Mouse (Mus musculus): ENCODE data around the gene Amotl1. TPM values are rescaled to one million over a fixed set of nuclear protein-coding genes. Genes with fewer than 3 reads are reported as not detected.
"Not testable (repeated sequence)": the region's sequence is repeated elsewhere in the genome, so short reads cannot be mapped to it uniquely, and the experiment has no call there.

Gene Amotl1
- 17.6 and 17.8 TPM in 2 replicates for polyA plus RNA-seq (2015; fragmentation: Nextera tagmentation; extraction: Ambion mirVana)

GRCm38 (mm10) chr9:14644956-14645355 is at the start of gene Amotl1:
Gene Amotl1, minus strand, starts transcription at chr9:14645056.
- no peak for ATAC-seq (ENCODE audit: low read depth)
- Histone ChIP-seq H3K36me3 (ENCODE audit: control insufficient read depth, insufficient read depth, low read length) (no peaks in the 10 kb centered on the region), H3K4me3 (ENCODE audit: low read length) (no peak within 1 kb of the TSS), H3K9me3 (ENCODE audit: control insufficient read depth, low read length) (no peaks in the 10 kb centered on the region), H3K4me1 (replicated peaks; ENCODE audit: control insufficient read depth, insufficient read depth, low read length) (peaks cover 15% of the 10 kb centered on the region), H3K27me3 (ENCODE audit: control insufficient read depth, insufficient read depth, low read depth, low read length) (no peaks in the 10 kb centered on the region), H3K27ac (ENCODE audit: low read length) (no peak within 1 kb of the TSS), H3K9ac (ENCODE audit: low read length) (no peak within 1 kb of the TSS), H3K4me2 (ENCODE audit: low read depth, low read length) (no peak within 1 kb of the TSS)
- WGBS: 48% methylated on average over 4 of the region's 4 CpGs

- no peak overlapping the region for H3K27ac ChIP-seq (ENCODE audit: low read length)
Observed at GRCm38 (mm10) chr9:14689376-14690108, 44.7 kb upstream of the Amotl1 start.

GRCm38 (mm10) chr9:14684363-14684762 is 39.5 kb upstream of the Amotl1 start:
- WGBS: 58% methylated on average over 4 of the region's 4 CpGs
- no peak overlapping the region for H3K9ac ChIP-seq (ENCODE audit: low read length)
- H3K27me3 ChIP-seq (ENCODE audit: control insufficient read depth, insufficient read depth, low read depth, low read length): no peaks in the 10 kb centered on the region

More at GRCm38 (mm10) chr9:14689376-14690108, 44.7 kb upstream of the Amotl1 start:
- H3K4me1 ChIP-seq (replicated peaks; ENCODE audit: control insufficient read depth, insufficient read depth, low read length): no peaks in the 10 kb centered on the region; the same call in 1 of the 2 replicates
- WGBS: 30% methylated on average over 12 of the region's 12 CpGs
- H3K4me2 ChIP-seq (ENCODE audit: low read depth, low read length): no peak overlapping the region
- no peaks in the 10 kb centered on the region for H3K36me3 ChIP-seq (ENCODE audit: control insufficient read depth, insufficient read depth, low read length)
- H3K9me3 ChIP-seq (ENCODE audit: control insufficient read depth, low read length): no peaks in the 10 kb centered on the region
- no peak overlapping the region for H3K9ac ChIP-seq (ENCODE audit: low read length)
- H3K27me3 ChIP-seq (ENCODE audit: control insufficient read depth, insufficient read depth, low read depth, low read length): no peaks in the 10 kb centered on the region
- peak; percentile 26; the same call in 1 of the 2 replicates for ATAC-seq (ENCODE audit: low read depth)
- no peak overlapping the region for H3K4me3 ChIP-seq (ENCODE audit: low read length)

GRCm38 (mm10) chr9:14682741-14683140 is 37.9 kb upstream of the Amotl1 start:
- H3K4me3 ChIP-seq (ENCODE audit: low read length): no peak overlapping the region
- H3K36me3 ChIP-seq (ENCODE audit: control insufficient read depth, insufficient read depth, low read length): no peaks in the 10 kb centered on the region
- no peak overlapping the region for H3K27ac ChIP-seq (ENCODE audit: low read length)
- no peak overlapping the region for H3K9ac ChIP-seq (ENCODE audit: low read length)
- H3K27me3 ChIP-seq (ENCODE audit: control insufficient read depth, insufficient read depth, low read depth, low read length): no peaks in the 10 kb centered on the region
- H3K4me1 ChIP-seq (replicated peaks; ENCODE audit: control insufficient read depth, insufficient read depth, low read length): no peaks in the 10 kb centered on the region
- ATAC-seq (ENCODE audit: low read depth): no peak
- H3K9me3 ChIP-seq (ENCODE audit: control insufficient read depth, low read length): no peaks in the 10 kb centered on the region
- H3K4me2 ChIP-seq (ENCODE audit: low read depth, low read length): no peak overlapping the region

More at GRCm38 (mm10) chr9:14684363-14684762, 39.5 kb upstream of the Amotl1 start:
- no peak for ATAC-seq (ENCODE audit: low read depth)
- Histone ChIP-seq H3K4me2 (ENCODE audit: low read depth, low read length) (no peak overlapping the region), H3K9me3 (ENCODE audit: control insufficient read depth, low read length) (no peaks in the 10 kb centered on the region), H3K4me1 (replicated peaks; ENCODE audit: control insufficient read depth, insufficient read depth, low read length) (no peaks in the 10 kb centered on the region; the same call in 1 of the 2 replicates), H3K27ac (ENCODE audit: low read length) (no peak overlapping the region), H3K4me3 (ENCODE audit: low read length) (no peak overlapping the region), H3K36me3 (ENCODE audit: control insufficient read depth, insufficient read depth, low read length) (no peaks in the 10 kb centered on the region)

- Histone ChIP-seq H3K9ac (ENCODE audit: low read length) (no peak overlapping the region), H3K9me3 (ENCODE audit: control insufficient read depth, low read length) (no peaks in the 10 kb centered on the region), H3K27ac (ENCODE audit: low read length) (no peak overlapping the region), H3K4me3 (ENCODE audit: low read length) (no peak overlapping the region), H3K4me2 (ENCODE audit: low read depth, low read length) (no peak overlapping the region), H3K4me1 (replicated peaks; ENCODE audit: control insufficient read depth, insufficient read depth, low read length) (peaks cover 5% of the 10 kb centered on the region; the same call in 1 of the 2 replicates), H3K36me3 (ENCODE audit: control insufficient read depth, insufficient read depth, low read length) (no peaks in the 10 kb centered on the region), H3K27me3 (ENCODE audit: control insufficient read depth, insufficient read depth, low read depth, low read length) (no peaks in the 10 kb centered on the region)
- ATAC-seq (ENCODE audit: low read depth): no peak
- WGBS: 50% methylated on average over 2 of the region's 2 CpGs
Observed at GRCm38 (mm10) chr9:14680584-14680983, 35.7 kb upstream of the Amotl1 start.

- no peaks in the 10 kb centered on the region for H3K27me3 ChIP-seq (ENCODE audit: control insufficient read depth, insufficient read depth, low read depth, low read length)
- H3K36me3 ChIP-seq (ENCODE audit: control insufficient read depth, insufficient read depth, low read length): no peaks in the 10 kb centered on the region
- no peak overlapping the region for H3K9ac ChIP-seq (ENCODE audit: low read length)
- ATAC-seq (ENCODE audit: low read depth): peak; percentile 85
- peaks cover 11% of the 10 kb centered on the region; the same call in 1 of the 2 replicates for H3K4me1 ChIP-seq (replicated peaks; ENCODE audit: control insufficient read depth, insufficient read depth, low read length)
- no peak overlapping the region for H3K4me2 ChIP-seq (ENCODE audit: low read depth, low read length)
- 39% methylated on average over 9 of the region's 9 CpGs for WGBS
- H3K4me3 ChIP-seq (ENCODE audit: low read length): no peak overlapping the region
- H3K9me3 ChIP-seq (ENCODE audit: control insufficient read depth, low read length): no peaks in the 10 kb centered on the region
- peak overlapping the region; percentile 14; the same call in 1 of the 2 replicates for H3K27ac ChIP-seq (ENCODE audit: low read length)
Observed at GRCm38 (mm10) chr9:14675707-14676691, 31.1 kb upstream of the Amotl1 start.

GRCm38 (mm10) chr9:14674506-14674905 is 29.6 kb upstream of the Amotl1 start:
- Histone ChIP-seq H3K9me3 (ENCODE audit: control insufficient read depth, low read length) (no peaks in the 10 kb centered on the region), H3K27ac (ENCODE audit: low read length) (no peak overlapping the region), H3K9ac (ENCODE audit: low read length) (no peak overlapping the region), H3K4me2 (ENCODE audit: low read depth, low read length) (no peak overlapping the region), H3K27me3 (ENCODE audit: control insufficient read depth, insufficient read depth, low read depth, low read length) (no peaks in the 10 kb centered on the region), H3K4me1 (replicated peaks; ENCODE audit: control insufficient read depth, insufficient read depth, low read length) (peaks cover 11% of the 10 kb centered on the region; the same call in 1 of the 2 replicates), H3K4me3 (ENCODE audit: low read length) (no peak overlapping the region), H3K36me3 (ENCODE audit: control insufficient read depth, insufficient read depth, low read length) (no peaks in the 10 kb centered on the region)
- 82% methylated on average over 8 of the region's 8 CpGs for WGBS
- no peak for ATAC-seq (ENCODE audit: low read depth)

- WGBS: 88% methylated on average over 4 of the region's 4 CpGs
Observed at GRCm38 (mm10) chr9:14673109-14673508, 28.3 kb upstream of the Amotl1 start.

GRCm38 (mm10) chr9:14671965-14672364 is 27.1 kb upstream of the Amotl1 start:
- 46% methylated on average over 5 of the region's 5 CpGs for WGBS
- H3K9ac ChIP-seq (ENCODE audit: low read length): not testable (repeated sequence)

More at GRCm38 (mm10) chr9:14673109-14673508, 28.3 kb upstream of the Amotl1 start:
- H3K27me3 ChIP-seq (ENCODE audit: control insufficient read depth, insufficient read depth, low read depth, low read length): no peaks in the 10 kb centered on the region
- no peak overlapping the region for H3K9ac ChIP-seq (ENCODE audit: low read length)
- peaks cover 11% of the 10 kb centered on the region; the same call in 1 of the 2 replicates for H3K4me1 ChIP-seq (replicated peaks; ENCODE audit: control insufficient read depth, insufficient read depth, low read length)
- H3K36me3 ChIP-seq (ENCODE audit: control insufficient read depth, insufficient read depth, low read length): no peaks in the 10 kb centered on the region
- no peaks in the 10 kb centered on the region for H3K9me3 ChIP-seq (ENCODE audit: control insufficient read depth, low read length)
- no peak overlapping the region for H3K27ac ChIP-seq (ENCODE audit: low read length)
- H3K4me3 ChIP-seq (ENCODE audit: low read length): no peak overlapping the region
- no peak overlapping the region for H3K4me2 ChIP-seq (ENCODE audit: low read depth, low read length)
- no peak for ATAC-seq (ENCODE audit: low read depth)

More at GRCm38 (mm10) chr9:14671965-14672364, 27.1 kb upstream of the Amotl1 start:
- H3K27ac ChIP-seq (ENCODE audit: low read length); ATAC-seq (ENCODE audit: low read depth); H3K27me3 ChIP-seq (ENCODE audit: control insufficient read depth, insufficient read depth, low read depth, low read length); H3K9me3 ChIP-seq (ENCODE audit: control insufficient read depth, low read length); H3K4me1 ChIP-seq (replicated peaks; ENCODE audit: control insufficient read depth, insufficient read depth, low read length); H3K36me3 ChIP-seq (ENCODE audit: control insufficient read depth, insufficient read depth, low read length); H3K4me3 ChIP-seq (ENCODE audit: low read length); H3K4me2 ChIP-seq (ENCODE audit: low read depth, low read length): not testable (repeated sequence)

Data from lung, embryonic 16.5 days (tissue).